Mouse (Mus musculus) brown adipose tissue, adult 24 weeks (tissue): ENCODE results near the gene Notch4. TPM values are rescaled to one million over a fixed set of nuclear protein-coding genes. Genes with fewer than 3 reads are reported as not detected.

ENCODE experiments used
- H3K27ac ChIP-seq: fragments of 200-500 bp; replicated peaks from 2 replicates; pipeline ENCODE4 v1.5.1; 2012; ENCODE audit warnings: low read depth, mild to moderate bottlenecking, low read length
- H3K4me1 ChIP-seq: fragments of 200-500 bp; 2 replicates; pipeline ENCODE4 v1.6.1; 2012; ENCODE audit warnings: low read length, mixed read lengths; ENCODE audit not compliant: control insufficient read depth, insufficient read depth, insufficient read length
- H3K4me3 ChIP-seq: fragments of 200-500 bp; 2 replicates; pipeline ENCODE4 v1.5.1; 2012; ENCODE audit warnings: low read depth, mild to moderate bottlenecking, low read length, moderate library complexity; ENCODE audit not compliant: insufficient read depth
- polyA plus RNA-seq: library from polyadenylated mRNA; stranded (reverse); fragments of >200 nt; gene quantifications from 2 replicates; pipeline ENCODE4 v1.2.4, GENCODE M21; 2012; ENCODE audit not compliant: missing spikeins, insufficient read depth, insufficient read length

Notch4 gene
- polyA plus RNA-seq, 1 experiment, result 3.8 TPM

DNA sequence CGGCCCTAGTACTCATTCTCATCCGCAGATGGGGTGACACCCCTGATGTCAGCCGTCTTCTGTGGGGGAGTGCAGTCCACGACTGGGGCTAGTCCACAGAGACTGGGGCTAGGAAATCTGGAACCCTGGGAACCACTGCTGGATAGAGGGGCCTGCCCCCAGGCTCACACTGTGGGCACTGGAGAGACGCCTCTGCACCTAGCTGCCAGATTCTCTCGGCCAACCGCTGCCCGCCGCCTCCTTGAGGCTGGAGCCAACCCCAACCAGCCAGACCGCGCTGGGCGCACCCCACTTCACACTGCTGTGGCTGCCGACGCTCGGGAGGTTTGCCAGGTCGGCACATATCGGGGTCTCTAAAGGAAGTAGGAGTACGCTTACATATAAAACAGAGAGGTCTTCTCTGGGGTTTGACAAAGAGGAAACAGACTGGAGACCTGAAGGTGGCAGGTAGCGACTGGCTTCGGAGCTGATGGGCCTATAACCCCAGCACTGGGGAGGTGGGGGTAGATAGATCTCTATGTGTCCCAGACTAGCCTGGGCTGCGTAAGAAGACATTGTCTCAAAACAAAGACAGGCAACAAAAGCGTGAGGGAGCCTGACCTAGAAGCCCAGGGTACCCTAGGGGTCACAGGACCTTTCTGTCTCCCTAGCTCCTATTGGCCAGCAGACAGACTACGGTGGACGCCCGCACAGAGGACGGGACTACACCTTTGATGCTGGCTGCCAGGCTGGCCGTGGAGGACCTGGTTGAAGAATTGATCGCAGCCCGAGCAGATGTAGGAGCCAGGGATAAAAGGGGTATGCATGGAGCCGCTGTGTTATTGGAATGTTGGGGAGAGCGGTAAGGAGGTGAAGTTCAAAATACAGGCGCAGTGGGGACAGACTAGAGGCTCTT is 22.1 kb downstream of the Notch4 start:
- peak overlapping the region; percentile 87 for H3K4me3 ChIP-seq
- H3K4me1 ChIP-seq, result peaks cover 16% of the 10 kb centered on the region
- peak overlapping the region; percentile 59 for H3K27ac ChIP-seq

DNA sequence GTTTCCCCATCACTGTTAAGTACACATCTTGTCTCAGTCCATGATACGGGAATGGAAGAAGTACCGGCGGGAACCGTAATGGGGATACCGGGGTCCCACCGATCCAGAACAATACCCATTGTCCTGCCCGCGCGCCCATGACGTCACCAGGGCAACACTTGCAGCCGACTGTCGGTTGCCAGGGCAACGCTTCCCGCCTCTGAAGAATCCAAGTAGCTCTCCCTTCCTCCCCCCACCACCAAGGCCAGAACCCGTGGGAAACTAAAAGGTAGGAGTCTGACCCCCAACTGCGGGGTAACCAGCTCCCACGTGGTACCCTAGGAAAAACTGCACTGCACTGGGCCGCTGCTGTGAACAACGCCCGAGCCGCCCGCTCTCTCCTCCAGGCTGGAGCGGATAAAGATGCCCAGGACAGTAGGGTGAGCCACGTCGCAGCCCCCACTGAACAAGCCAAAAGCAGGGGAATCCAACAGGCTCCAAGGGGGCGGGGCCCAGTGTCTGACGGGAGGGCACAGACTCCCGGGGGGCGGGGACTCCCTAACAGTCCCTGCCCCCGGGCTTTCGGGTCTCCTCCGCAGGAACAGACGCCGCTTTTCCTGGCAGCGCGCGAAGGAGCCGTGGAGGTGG is 22.8 kb downstream of the Notch4 start:
- peak overlapping the region; percentile 90 for H3K27ac ChIP-seq
- H3K4me3 ChIP-seq, result peak overlapping the region; percentile 87
- H3K4me1 ChIP-seq, result peaks cover 16% of the 10 kb centered on the region

DNA sequence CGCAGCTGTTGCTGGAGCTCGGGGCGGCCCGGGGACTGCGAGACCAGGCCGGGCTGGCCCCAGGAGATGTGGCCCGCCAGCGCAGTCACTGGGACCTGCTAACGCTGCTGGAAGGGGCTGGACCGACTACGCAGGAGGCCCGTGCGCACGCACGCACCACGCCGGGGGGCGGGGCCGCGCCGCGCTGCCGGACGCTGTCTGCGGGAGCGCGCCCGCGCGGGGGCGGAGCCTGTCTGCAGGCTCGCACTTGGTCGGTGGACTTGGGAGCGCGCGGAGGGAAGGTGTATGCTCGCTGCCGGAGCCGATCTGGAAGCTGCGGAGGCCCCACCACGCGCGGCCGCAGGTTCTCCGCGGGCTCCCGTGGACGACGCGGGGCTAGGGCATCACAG is 23.3 kb downstream of the Notch4 start:
- Histone ChIP-seq H3K27ac (peak overlapping the region; percentile 90), H3K4me1 (peaks cover 16% of the 10 kb centered on the region), H3K4me3 (peak overlapping the region; percentile 87)

DNA sequence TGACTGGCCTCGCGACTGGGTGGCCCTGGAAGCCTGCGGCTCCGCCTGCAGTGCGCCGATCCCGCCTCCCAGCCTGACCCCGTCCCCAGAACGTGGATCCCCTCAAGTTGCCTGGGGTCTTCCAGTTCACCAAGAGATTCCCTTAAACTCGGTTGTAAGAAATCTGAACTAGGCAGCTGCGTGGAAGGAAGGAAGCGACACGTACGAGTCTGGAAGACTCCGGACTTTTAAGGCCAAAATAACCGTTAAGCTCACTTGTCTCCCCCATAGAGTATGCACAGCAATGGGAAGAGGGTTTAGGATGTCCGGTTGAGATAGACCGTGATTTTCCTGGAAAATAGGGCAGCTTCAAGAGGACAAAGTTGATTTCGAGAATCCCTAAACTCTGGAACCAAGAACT is 23.7 kb downstream of the Notch4 start:
- peak overlapping the region; percentile 81 for H3K27ac ChIP-seq
- H3K4me3 ChIP-seq, result peak overlapping the region; percentile 87
- H3K4me1 ChIP-seq, result peaks cover 16% of the 10 kb centered on the region

DNA sequence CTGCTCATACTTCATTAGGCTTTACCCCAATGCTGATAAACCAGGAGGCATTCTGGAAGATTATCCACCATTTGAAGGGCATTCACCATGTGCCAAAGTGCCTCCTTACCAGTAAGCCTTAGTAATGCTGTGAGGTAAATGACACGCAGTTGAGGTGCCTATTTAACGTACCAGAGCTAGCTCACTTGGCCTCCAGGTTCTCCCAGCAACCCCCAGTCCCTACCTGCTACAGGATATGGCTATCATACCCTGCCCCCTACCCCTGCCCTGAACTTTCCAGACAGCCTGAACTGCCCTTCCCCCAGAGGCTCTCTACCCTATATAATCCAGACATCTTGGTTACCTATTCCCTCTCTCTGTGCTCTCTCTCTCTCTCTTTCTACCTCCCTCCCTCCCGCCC is 24.7 kb downstream of the Notch4 start:
- peaks cover 16% of the 10 kb centered on the region for H3K4me1 ChIP-seq
- H3K4me3 ChIP-seq, result no peak overlapping the region
- 0 out of 2 replicates have a peak overlapping the region, but pooled peaks have one; percentile 6 for H3K27ac ChIP-seq

DNA sequence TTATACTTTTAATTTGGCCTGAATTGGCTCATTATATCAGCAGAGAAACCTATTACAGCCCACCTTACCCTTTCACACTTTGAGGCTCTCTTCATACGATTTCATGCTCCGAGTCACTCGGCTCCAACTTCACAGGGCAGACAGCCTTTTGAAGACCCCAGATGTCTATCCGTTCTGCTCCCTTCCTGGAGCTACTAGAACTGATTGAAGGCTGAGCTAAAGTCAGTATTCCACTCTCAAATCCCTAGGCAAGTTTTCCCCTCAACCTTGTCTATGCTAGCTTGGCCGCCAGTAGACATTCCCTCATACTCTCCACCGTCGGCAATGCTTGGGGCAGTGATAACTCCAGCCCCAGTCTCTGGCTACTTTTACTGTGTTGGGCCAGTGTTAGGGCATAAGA is 25.1 kb downstream of the Notch4 start:
- Histone ChIP-seq H3K27ac (peak overlapping the region; percentile 82), H3K4me3 (peak overlapping the region; percentile 34), H3K4me1 (peaks cover 16% of the 10 kb centered on the region)

DNA sequence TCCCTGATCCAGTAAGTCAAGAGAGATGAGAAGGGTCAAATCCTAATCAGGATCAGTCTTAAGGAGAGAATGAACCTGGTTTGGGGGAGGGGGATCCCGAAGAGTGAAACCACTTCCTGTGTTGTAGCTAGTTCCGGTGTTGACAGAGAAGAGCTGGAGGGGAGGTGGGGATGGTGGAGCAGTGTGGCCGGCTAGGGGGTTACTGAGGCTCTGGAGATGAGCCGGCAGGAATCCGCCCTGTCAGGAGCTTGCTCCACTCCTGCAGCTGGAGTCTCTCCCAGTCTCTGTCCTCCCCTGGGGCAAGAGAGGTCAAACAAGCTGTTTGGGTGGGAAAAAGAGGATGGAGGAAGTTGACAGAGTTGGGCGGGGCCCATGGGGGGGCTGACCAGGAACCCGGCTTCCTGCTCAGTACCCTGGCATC is 25.6 kb downstream of the Notch4 start, which contains the start of gene Gpsm3:
Gene Gpsm3, plus strand, starts transcription at position 126 of the 421 bp plus-strand sequence.
- Histone ChIP-seq H3K4me3 (peak within 1 kb of the TSS; percentile 38), H3K4me1 (peaks cover 16% of the 10 kb centered on the region), H3K27ac (peak within 1 kb of the TSS; percentile 82)

DNA sequence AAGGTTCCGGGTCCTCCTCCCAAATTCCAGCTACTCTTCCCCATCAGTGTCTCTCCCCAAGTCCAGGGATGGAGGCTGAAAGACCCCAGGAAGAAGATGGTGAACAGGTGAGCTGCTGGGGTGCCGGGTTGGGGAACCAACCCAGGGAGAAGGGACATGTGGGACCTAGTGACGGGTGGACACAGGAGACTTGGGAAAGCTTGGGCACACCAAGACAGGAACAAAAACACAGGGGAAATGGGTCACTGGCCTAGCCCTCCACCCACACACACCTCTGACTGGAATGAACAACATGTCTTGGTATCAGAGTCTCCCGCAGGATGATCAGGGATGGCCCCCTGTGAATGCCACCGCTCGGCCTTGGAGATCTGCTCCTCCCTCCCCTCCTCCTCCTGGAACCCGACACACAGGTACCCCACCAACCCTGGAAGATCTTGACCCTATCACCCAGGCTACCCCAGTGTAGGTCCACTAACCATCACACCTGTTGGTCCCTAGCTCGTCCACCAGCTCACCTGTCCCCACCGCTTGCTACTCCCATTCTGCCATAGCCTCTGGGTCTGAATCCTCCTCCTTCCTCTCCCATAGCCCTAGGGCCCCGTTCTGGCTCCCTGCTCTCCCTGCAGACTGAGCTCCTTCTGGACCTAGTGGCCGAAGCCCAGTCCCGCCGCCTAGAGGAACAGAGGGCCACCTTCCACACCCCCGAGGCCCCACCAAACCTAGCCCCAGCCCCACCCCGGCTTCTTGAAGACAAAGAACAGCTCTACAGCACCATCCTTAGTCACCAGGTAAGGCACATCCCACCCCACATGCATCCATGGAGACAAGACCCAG is 26.3 kb downstream of the Notch4 start:
- peak overlapping the region; percentile 98 for H3K27ac ChIP-seq

DNA sequence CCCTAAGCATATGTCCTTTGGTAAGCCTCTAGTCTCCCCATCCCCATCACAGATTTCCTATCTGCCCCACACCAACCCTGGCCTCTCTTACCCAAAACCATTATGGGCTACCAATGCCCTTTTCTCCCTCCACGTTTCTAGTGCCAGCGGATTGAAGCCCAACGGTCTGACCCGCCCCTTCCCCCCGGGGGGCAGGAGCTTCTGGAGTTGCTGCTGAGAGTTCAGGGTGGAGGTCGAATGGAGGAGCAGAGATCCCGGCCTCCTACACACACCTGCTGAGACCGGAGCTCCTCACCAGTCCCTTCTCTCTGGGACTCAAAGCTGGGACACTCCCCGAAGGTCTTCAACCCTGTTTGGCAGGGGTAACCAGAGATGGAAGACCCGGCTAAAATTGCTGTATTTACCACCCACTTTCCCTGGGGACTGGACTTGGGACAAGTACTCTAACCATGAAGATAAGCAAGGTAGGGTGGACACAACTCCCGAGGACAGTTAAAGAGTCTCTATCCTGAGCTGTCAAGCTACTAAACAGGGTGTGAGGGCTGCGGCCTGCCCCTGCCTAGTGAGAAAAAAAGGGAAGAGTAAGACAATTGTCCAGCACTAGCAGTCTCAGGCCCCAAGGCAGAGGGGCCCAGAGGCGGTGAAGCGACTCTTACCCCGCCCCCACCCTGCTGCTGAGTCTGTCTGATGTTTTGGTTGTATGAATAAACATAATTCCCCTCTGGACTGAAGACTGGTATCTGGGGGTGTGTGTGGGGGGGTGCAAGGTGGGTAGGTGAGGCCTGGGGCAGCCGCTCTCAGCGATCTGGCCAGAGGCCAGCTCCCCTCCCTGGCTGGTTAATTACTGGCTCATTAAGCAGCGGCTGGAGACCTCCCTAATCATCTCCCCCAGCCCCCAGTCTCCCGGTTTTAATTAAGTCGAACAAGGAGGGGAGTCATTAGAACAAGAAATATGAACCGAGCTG is 27.2 kb downstream of the Notch4 start, which contains the start of gene Pbx2:
Gene Pbx2, plus strand, starts transcription at position 238 of the 965 bp plus-strand sequence.
- Histone ChIP-seq H3K4me3 (peak within 1 kb of the TSS; percentile 88), H3K4me1 (peaks cover 15% of the 10 kb centered on the region), H3K27ac (peak within 1 kb of the TSS; percentile 98)

More for the DNA sequence above, 26.3 kb downstream of the Notch4 start:
- Histone ChIP-seq H3K4me1 (peaks cover 16% of the 10 kb centered on the region), H3K4me3 (peak overlapping the region; percentile 88)

DNA sequence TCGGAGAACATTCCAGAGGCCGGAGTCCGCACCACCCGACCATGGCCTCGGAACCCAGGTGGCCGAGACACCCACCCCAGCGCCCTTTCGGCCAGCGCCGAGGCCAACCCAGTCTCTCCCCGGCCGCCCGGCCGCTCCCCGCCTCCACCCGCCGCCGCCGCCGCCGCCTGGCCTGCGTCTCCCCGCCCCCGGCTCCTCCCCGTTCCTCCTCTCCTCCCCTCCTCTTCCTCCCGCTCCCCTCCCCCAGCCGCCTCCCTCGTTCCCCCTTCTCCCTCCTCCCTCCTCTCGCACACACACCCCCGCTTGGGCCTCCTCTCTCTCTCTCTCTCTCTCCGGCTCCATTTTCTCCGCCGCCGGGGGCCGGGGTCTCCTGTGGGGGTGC is 27.9 kb downstream of the Notch4 start:
- H3K4me3 ChIP-seq, result peak overlapping the region; percentile 88
- peak overlapping the region; percentile 98 for H3K27ac ChIP-seq
- peaks cover 12% of the 10 kb centered on the region for H3K4me1 ChIP-seq

DNA sequence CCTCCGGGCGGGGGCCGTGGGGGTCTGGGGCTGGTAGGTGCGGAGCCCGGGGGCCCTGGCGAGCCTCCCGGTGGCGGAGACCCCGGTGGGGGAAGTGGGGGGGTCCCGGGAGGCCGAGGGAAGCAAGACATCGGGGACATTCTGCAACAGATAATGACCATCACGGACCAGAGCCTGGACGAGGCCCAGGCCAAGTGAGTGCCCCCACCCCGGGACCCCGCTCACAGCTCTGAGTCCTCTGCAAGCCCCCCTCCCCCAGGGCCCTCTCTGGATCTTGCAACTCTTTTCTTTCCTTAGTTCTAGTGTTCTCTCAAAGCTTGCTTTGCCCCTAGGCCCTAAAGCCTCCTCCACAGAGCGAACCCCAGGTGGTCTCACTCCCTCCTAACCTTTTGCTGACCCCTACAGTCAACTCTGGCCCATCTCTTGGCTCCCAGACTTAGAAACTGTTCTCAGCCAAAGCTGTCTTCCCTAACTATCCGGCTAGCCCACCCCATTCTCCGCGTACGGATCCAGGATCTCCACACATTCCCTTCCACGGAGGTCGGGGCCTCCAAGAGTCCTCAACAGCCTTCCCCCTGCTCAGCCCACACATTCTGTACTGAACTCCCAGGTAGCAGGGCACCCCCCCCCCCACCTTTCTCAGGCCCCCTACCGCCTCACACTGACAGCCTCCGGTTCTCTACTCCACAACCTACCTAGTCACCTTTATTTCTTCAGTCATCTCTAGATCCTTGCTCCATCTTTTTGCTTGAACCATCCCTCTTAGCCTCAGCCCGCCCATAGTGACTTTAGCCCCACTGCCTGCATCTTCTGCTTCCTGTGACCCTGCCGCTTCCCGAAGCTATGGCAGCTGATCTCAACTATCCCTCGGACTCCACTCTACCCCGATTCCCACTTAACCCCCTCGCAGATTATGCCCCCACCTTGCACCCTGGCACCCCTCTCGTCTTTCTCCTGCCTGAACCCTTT is 28.8 kb downstream of the Notch4 start:
- H3K27ac ChIP-seq, result peak overlapping the region; percentile 75
- H3K4me1 ChIP-seq, result peaks cover 12% of the 10 kb centered on the region
- peak overlapping the region; percentile 65 for H3K4me3 ChIP-seq

DNA sequence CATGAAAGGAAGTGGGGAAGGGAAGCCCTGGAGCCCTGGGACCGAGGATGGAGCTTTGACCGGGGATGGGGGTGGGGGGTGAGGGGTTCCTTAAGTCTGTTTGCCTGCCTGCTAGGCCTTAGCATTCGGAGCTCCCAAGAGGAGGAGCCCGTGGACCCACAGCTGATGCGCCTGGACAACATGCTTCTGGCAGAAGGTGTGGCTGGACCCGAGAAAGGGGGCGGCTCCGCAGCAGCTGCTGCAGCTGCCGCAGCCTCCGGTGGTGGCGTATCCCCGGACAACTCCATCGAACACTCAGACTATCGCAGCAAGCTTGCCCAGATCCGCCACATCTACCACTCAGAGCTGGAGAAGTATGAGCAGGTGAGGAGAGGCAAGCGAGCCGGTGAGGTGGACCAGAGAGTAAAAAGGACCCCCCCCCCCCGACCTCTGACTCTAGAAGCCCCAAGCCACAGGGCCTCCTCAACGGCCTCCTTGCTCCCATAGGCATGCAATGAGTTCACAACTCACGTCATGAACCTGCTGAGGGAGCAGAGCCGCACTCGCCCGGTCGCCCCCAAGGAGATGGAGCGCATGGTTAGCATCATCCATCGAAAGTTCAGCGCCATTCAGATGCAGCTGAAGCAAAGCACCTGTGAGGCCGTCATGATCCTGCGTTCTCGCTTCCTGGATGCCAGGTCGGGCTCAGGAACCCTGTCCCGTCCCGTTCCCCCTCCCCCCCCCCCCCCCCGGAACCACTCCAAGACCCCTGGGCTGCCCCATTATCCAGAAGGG is 29.9 kb downstream of the Notch4 start:
- peak overlapping the region; percentile 65 for H3K4me3 ChIP-seq
- H3K27ac ChIP-seq, result peak overlapping the region; percentile 66; the same call in 1 of the 2 replicates
- H3K4me1 ChIP-seq, result peaks cover 6% of the 10 kb centered on the region
